Mouse (Mus musculus): ENCODE results near the gene Dmrtc2. TPM values are rescaled to one million over a fixed set of nuclear protein-coding genes. Genes with fewer than 3 reads are reported as not detected.

Gene Dmrtc2
- polyA plus RNA-seq, 1 experiment from 2014 or later = not detected

GRCm38 (mm10) chr7:24851596-24852325, 18.1 kb upstream of the Dmrtc2 start:
- H3K4me3 ChIP-seq (ENCODE audit: low read depth, low read length) = no peak overlapping the region
- DNase-seq (ENCODE audit: low spot score) (no peak), ATAC-seq (no peak)
- H3K9ac ChIP-seq (replicated peaks; ENCODE audit: low read depth) = no peak overlapping the region
- no peak for TF ChIP-seq CTCF (IDR thresholded peaks at IDR 0.05)
- no peak for TF ChIP-seq EP300 (IDR thresholded peaks at IDR 0.05)
- 65% methylated on average over 5 of the region's 5 CpGs for WGBS
- no peaks in the 10 kb centered on the region for H3K9me3 ChIP-seq (ENCODE audit: low read length)
- no peaks in the 10 kb centered on the region for H3K4me1 ChIP-seq (ENCODE audit: insufficient read depth, low read depth, low read length)
- H3K27me3 ChIP-seq (replicated peaks; ENCODE audit: insufficient read depth, low read length) = no peaks in the 10 kb centered on the region
- H3K4me2 ChIP-seq (replicated peaks; ENCODE audit: low read depth, low read length) = no peak overlapping the region
- H3K27ac ChIP-seq (ENCODE audit: low read length) = no peak overlapping the region
- no peaks in the 10 kb centered on the region for H3K36me3 ChIP-seq (ENCODE audit: insufficient read depth, low read length)

GRCm38 (mm10) chr7:24852557-24853232, 17.2 kb upstream of the Dmrtc2 start:
- Histone ChIP-seq H3K36me3 (ENCODE audit: insufficient read depth, low read length) (no peaks in the 10 kb centered on the region), H3K27me3 (replicated peaks; ENCODE audit: insufficient read depth, low read length) (no peaks in the 10 kb centered on the region), H3K4me3 (ENCODE audit: low read depth, low read length) (no peak overlapping the region), H3K4me1 (ENCODE audit: insufficient read depth, low read depth, low read length) (no peaks in the 10 kb centered on the region), H3K27ac (ENCODE audit: low read length) (no peak overlapping the region), H3K9ac (replicated peaks; ENCODE audit: low read depth) (no peak overlapping the region), H3K9me3 (ENCODE audit: low read length) (no peaks in the 10 kb centered on the region), H3K4me2 (replicated peaks; ENCODE audit: low read depth, low read length) (no peak overlapping the region)
- 53% methylated on average over 8 of the region's 8 CpGs for WGBS
- peak; percentile 12 for DNase-seq (ENCODE audit: low spot score)
- TF ChIP-seq CTCF (IDR thresholded peaks at IDR 0.05) (no peak), EP300 (IDR thresholded peaks at IDR 0.05) (no peak)
- ATAC-seq = peak; percentile 62

- Histone ChIP-seq H3K4me2 (replicated peaks; ENCODE audit: low read depth, low read length) (no peak overlapping the region), H3K4me1 (ENCODE audit: insufficient read depth, low read depth, low read length) (no peaks in the 10 kb centered on the region), H3K9me3 (ENCODE audit: low read length) (no peaks in the 10 kb centered on the region), H3K27me3 (replicated peaks; ENCODE audit: insufficient read depth, low read length) (no peaks in the 10 kb centered on the region), H3K9ac (replicated peaks; ENCODE audit: low read depth) (no peak overlapping the region), H3K36me3 (ENCODE audit: insufficient read depth, low read length) (no peaks in the 10 kb centered on the region), H3K27ac (ENCODE audit: low read length) (no peak overlapping the region), H3K4me3 (ENCODE audit: low read depth, low read length) (no peak overlapping the region)
- DNase-seq (ENCODE audit: low spot score) = no peak
- TF ChIP-seq CTCF (IDR thresholded peaks at IDR 0.05) = no peak
- no peak for TF ChIP-seq EP300 (IDR thresholded peaks at IDR 0.05)
- no peak for ATAC-seq
Observed at GRCm38 (mm10) chr7:24853233-24853563, 16.7 kb upstream of the Dmrtc2 start.

GRCm38 (mm10) chr7:24853695-24854094, 16.2 kb upstream of the Dmrtc2 start:
- Histone ChIP-seq H3K27me3 (replicated peaks; ENCODE audit: insufficient read depth, low read length) (no peaks in the 10 kb centered on the region), H3K4me3 (ENCODE audit: low read depth, low read length) (no peak overlapping the region), H3K36me3 (ENCODE audit: insufficient read depth, low read length) (no peaks in the 10 kb centered on the region), H3K4me1 (ENCODE audit: insufficient read depth, low read depth, low read length) (no peaks in the 10 kb centered on the region), H3K4me2 (replicated peaks; ENCODE audit: low read depth, low read length) (no peak overlapping the region), H3K27ac (ENCODE audit: low read length) (no peak overlapping the region), H3K9me3 (ENCODE audit: low read length) (no peaks in the 10 kb centered on the region), H3K9ac (replicated peaks; ENCODE audit: low read depth) (no peak overlapping the region)
- TF ChIP-seq CTCF (IDR thresholded peaks at IDR 0.05) (no peak), EP300 (IDR thresholded peaks at IDR 0.05) (no peak)
- no peak for ATAC-seq
- DNase-seq (ENCODE audit: low spot score) = no peak
- 30% methylated on average over 7 of the region's 7 CpGs for WGBS

GRCm38 (mm10) chr7:24856460-24857120, 13.3 kb upstream of the Dmrtc2 start:
- ATAC-seq = no peak
- H3K27me3 ChIP-seq (replicated peaks; ENCODE audit: insufficient read depth, low read length) = no peaks in the 10 kb centered on the region
- no peaks in the 10 kb centered on the region for H3K9me3 ChIP-seq (ENCODE audit: low read length)
- no peaks in the 10 kb centered on the region for H3K4me1 ChIP-seq (ENCODE audit: insufficient read depth, low read depth, low read length)
- DNase-seq (ENCODE audit: low spot score) = peak; percentile 8
- TF ChIP-seq EP300 (IDR thresholded peaks at IDR 0.05) = no peak
- no peak for TF ChIP-seq CTCF (IDR thresholded peaks at IDR 0.05)
- WGBS = 49% methylated on average over 6 of the region's 6 CpGs
- H3K4me2 ChIP-seq (replicated peaks; ENCODE audit: low read depth, low read length) = no peak overlapping the region
- no peak overlapping the region for H3K27ac ChIP-seq (ENCODE audit: low read length)
- H3K9ac ChIP-seq (replicated peaks; ENCODE audit: low read depth) = no peak overlapping the region
- no peaks in the 10 kb centered on the region for H3K36me3 ChIP-seq (ENCODE audit: insufficient read depth, low read length)
- no peak overlapping the region for H3K4me3 ChIP-seq (ENCODE audit: low read depth, low read length)

- 77% methylated on average over 5 of the region's 5 CpGs for WGBS
- Histone ChIP-seq H3K9me3 (ENCODE audit: low read length) (no peaks in the 10 kb centered on the region), H3K4me3 (ENCODE audit: low read depth, low read length) (no peak overlapping the region), H3K27ac (ENCODE audit: low read length) (no peak overlapping the region), H3K4me2 (replicated peaks; ENCODE audit: low read depth, low read length) (no peak overlapping the region), H3K36me3 (ENCODE audit: insufficient read depth, low read length) (no peaks in the 10 kb centered on the region), H3K27me3 (replicated peaks; ENCODE audit: insufficient read depth, low read length) (no peaks in the 10 kb centered on the region), H3K4me1 (ENCODE audit: insufficient read depth, low read depth, low read length) (no peaks in the 10 kb centered on the region), H3K9ac (replicated peaks; ENCODE audit: low read depth) (no peak overlapping the region)
- no peak for DNase-seq (ENCODE audit: low spot score)
- TF ChIP-seq EP300 (IDR thresholded peaks at IDR 0.05) (no peak), CTCF (IDR thresholded peaks at IDR 0.05) (no peak)
- no peak for ATAC-seq
Observed at GRCm38 (mm10) chr7:24859234-24859633, 10.6 kb upstream of the Dmrtc2 start.
